Mouse (Mus musculus): ENCODE results near the gene Apba2.

Apba2 gene

DNA sequence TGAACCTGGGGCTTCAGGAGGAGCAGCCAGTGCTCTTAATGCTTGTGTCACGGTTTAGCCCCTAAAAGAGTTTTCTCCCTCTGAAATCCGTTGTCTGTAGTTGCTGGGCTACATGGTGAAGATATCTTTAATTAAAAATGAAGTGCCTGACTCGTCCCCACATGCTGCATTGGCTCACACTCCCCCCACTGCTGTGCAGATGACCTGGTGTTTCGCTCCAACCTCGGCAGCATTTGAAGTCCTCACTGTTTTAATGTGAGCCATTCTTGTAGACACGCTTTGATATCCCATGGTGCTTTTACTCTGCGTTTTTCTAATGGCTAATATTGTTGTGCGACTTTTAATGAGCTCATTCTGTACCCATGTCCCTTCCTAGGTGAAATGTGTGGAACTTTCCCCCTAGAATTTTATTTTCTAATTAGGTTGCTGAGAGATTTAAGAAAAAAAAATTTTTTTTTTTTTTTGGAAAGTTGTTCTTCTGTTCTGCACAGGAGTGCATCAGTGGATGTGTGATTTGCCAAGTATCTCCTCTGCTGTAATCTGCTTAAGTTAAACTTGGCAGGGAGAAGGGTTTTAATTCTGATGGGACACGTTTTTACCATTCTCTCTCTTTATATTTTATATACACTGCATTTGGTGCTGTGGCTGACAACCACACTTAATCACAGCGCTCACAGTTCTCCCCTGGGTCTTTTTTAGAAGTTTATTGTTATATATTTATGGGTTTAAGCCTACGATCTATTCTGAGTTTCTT, 87.3 kb downstream of the Apba2 start:
- no peak for DNase-seq

- DNase-seq: peak; percentile 70
Observed at GRCm38 (mm10) chr7:64595256-64595655, 93.8 kb downstream of the Apba2 start.

DNA sequence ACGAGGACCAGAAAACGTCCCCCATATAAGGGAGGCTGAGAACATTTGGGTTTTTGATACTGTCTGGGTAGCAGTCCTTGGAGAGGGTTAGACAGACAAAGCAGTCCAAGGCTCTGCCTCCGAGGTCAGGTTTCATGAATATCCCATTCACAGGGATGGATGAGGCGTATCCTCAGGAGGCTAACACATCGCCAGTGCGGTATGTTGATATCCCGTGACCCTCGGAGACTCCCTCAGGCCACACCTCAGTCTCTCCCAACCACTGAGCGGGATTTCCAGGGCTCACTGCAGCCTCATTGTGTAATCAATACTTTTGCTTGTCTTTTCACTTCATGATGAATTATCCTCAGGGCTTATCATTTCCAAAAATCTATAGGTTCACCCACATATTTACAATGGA, 95.1 kb downstream of the Apba2 start:
- peak; percentile 64 for DNase-seq

GRCm38 (mm10) chr7:64609866-64610265, 108.4 kb downstream of the Apba2 start:
- peak; percentile 23 for DNase-seq

- DNase-seq: peak; percentile 61
Observed at GRCm38 (mm10) chr7:64610875-64611274, 109.4 kb downstream of the Apba2 start.

DNA sequence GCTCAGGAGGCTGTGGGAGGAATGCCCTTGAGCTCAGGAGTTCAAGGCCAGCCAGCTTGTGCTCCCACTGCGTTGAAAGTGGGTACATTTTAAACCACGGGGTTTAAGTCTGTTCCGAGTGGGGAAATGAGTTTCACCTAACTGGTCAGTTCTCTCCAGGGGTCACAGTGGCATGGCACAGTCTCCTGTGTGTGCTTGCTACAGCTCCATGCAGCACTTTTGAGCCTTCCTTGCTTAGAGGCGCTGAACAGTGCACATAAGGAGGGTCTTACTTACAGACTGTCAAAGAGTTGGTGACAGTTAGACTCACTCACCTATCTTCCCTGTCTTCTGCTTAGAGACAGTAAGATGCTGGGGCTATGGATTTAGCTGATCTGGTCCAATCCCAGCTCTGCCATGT, 117.8 kb downstream of the Apba2 start:
- DNase-seq: peak; percentile 57

DNA sequence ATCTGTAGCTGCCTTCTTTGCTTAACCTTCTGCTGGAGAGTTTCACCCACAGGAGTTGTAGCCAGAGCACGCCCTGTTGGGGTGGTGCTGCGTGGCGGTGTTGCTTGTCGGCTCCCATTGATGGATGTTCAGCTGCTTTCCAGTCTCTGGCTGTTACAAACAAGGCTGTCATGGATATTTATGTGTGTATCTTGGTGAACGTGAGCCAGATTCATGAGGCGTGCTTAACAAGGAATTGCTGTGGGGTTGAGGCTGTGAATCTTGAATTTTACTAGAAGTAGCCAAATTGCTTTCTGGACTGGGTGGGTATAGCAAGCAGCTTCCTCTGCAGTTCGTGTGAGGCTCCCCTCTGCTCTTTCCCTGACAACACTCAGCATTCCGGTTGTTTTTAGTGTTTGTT, 125.0 kb downstream of the Apba2 start:
- peak; percentile 49 for DNase-seq

- peak; percentile 78 for DNase-seq
Observed at GRCm38 (mm10) chr7:64627972-64628655, 126.6 kb downstream of the Apba2 start.

- peak; percentile 37 for DNase-seq
Observed at GRCm38 (mm10) chr7:64630697-64631096, 129.2 kb downstream of the Apba2 start.

GRCm38 (mm10) chr7:64631131-64631530, 129.6 kb downstream of the Apba2 start:
- peak; percentile 51 for DNase-seq

DNA sequence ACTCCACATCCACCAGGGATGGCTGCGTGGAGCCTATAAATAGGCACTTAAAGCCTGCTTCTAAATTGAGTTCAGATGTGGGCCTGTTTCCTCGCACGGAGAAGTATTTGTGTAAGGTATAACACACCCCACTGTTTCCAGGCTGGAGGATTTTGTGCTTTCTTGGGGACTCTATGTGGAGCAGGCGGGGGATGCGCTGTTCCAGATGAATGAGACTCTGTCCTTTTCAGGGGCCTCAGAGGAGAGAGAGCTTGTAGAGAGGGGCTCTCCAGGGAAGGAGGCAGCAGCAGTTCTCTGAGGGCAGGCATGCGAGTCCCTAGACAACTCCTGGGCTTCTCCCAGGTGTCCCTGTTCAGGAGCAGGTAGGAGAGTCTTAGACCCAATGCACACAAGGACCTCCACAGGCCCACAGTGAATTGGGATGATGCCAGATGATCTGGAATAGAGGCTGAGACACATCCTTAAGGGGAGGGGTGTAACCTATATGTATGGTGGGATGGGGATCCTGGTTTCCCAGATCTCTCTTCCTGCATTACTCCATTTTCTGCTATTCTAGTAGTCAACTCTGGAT, 130.4 kb downstream of the Apba2 start:
- peak; percentile 28 for DNase-seq

DNA sequence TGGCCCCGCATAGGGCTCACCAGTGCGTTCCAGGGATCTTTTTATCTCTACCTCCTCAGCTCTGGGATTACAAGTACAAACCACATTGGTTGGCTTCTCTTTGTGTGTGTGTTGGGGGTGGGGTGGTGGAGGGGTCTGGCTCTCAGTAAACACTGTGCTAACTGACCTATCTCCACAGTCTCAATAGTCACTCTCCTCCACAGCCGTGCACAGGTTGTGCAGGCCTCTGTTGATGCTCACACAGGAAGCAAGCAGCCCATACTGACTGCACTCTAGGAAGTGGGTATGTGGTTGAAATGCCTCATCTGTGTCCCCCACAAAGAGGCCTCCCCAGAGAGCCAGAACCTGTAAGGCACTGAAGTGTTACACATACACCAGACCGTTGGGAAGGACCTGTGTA, 131.7 kb downstream of the Apba2 start:
- DNase-seq: peak; percentile 80

DNA sequence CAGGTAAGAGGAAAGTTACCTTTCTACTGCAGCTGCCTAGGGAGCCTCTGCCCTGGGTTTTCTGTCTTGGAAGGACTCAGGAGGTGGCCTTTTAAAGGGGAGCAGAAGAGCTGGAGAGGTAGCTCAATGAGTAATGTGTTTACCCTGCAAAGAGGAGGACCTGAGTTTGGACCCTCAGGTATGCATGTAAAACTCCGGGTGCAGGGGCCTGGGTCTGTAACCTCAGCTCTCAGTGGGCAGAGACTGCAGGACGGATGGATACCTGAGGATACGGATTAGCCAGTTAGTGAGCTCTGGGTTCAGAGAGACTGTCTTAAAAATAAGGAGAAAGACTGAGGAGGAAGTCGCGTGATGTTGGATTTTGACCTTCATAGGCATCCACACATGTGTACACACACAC, 132.4 kb downstream of the Apba2 start:
- peak; percentile 66 for DNase-seq

GRCm38 (mm10) chr7:64634482-64634881, 133.0 kb downstream of the Apba2 start:
- DNase-seq: peak; percentile 49

DNA sequence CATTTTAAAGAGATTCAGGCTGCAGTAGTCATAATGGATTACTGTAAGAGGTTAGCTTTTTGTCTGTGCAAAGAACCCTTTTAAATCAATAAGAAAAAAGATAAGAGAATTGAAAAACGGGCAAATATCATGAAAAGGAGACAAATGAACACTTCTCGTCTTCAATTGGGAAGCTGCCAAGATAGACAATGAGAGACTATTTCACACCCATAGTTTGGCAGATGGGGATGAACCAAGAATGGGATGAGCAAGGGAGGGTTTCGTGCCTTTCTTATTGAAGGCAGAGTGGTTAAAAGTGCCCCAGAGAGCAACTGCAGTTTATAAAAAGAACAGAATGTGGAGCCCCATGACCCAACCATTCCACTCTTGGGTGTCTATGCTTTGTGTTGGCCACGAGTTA, 137.4 kb downstream of the Apba2 start:
- DNase-seq: peak; percentile 28

- peak; percentile 69 for DNase-seq
Observed at GRCm38 (mm10) chr7:64640651-64641050, 139.1 kb downstream of the Apba2 start.

DNA sequence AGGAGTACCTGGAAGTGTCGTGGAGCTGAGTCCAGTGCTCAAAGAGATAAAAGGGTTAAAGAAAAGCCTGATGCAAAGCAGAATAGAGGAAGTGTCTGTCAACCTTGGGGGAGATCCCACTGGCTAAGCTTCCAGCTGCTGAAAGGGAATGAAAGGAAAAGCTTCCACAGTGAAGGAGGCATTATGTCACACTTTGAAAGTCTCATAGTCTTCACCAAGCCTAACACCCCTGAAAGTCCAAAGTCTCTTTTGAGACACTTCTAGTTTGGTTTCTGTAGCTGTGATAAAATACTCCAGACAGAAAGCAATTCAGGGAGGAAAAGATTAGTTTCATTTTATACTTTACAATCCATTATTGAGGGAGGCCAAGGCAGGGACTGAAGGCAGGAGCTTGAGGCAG, 141.4 kb downstream of the Apba2 start:
- DNase-seq: no peak

- peak; percentile 35 for DNase-seq
Observed at GRCm38 (mm10) chr7:64645458-64645857, 144.0 kb downstream of the Apba2 start.

- peak; percentile 59 for DNase-seq
Observed at GRCm38 (mm10) chr7:64646046-64646445, 144.5 kb downstream of the Apba2 start.

- DNase-seq: peak; percentile 35
Observed at GRCm38 (mm10) chr7:64648947-64649607, 147.6 kb downstream of the Apba2 start.

GRCm38 (mm10) chr7:64651963-64652362, 150.5 kb downstream of the Apba2 start:
- DNase-seq: no peak

GRCm38 (mm10) chr7:64656787-64657186, 155.3 kb downstream of the Apba2 start:
- peak; percentile 55 for DNase-seq

DNA sequence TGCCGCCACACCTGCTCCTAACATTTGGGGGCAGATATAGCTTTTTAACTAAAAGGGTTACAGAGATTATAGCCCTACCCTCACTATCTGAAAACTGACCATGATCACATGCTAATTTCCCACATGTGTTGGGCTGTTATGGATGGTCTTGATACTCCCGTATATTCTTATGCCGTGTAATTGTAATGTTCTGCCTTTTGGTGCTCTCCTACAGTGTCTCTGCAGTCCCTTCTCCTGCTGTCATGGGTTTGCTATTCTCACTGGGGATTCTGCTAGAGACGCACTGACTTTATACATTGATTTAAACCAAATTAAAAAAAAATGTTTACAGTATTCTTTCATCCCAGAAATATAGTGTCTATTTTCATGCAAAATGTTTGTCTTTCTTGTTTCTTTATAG, 157.4 kb downstream of the Apba2 start:
- no peak for DNase-seq

- DNase-seq: peak; percentile 17
Observed at GRCm38 (mm10) chr7:64659328-64659727, 157.8 kb downstream of the Apba2 start.

All from heart, adult 11 months (tissue).